Mouse (Mus musculus) stomach, embryonic 14.5 days (tissue): ENCODE measurements at regions not wholly inside any gene's neighbourhood (a gene's known extent, or its start where the extent isn't known, plus 50 kb on each side); places are given as distances from the start of the nearest gene placed in this dataset.

Experiments
- ATAC-seq: fragments of 200-750 bp; cut with Nextera tagmentation; 2 replicates; pipeline ENCODE4 v1.8.0; 2017; ENCODE audit warnings: low read depth, moderate TSS enrichment; ENCODE audit not compliant: insufficient number of reproducible peaks, insufficient read depth, low FRiP score
- H3K27ac ChIP-seq: fragments of 300-500 bp; sonication (generic); 2 replicates; pipeline ENCODE4 v1.5.1; 2014; ENCODE audit warnings: mild to moderate bottlenecking, low read length, moderate library complexity, mixed read lengths
- H3K27me3 ChIP-seq: fragments of 300-500 bp; sonication (generic); 2 replicates; pipeline ENCODE4 v1.6.1; 2014; ENCODE audit warnings: low read length, control low read depth, mixed read lengths; ENCODE audit not compliant: control insufficient read depth, insufficient read depth
- H3K36me3 ChIP-seq: fragments of 300-500 bp; sonication (generic); 2 replicates; pipeline ENCODE4 v1.6.1; 2014; ENCODE audit warnings: mild to moderate bottlenecking, control low read depth, low read length, moderate library complexity, mixed read lengths; ENCODE audit not compliant: control insufficient read depth, insufficient read depth
- H3K4me1 ChIP-seq: fragments of 300-500 bp; sonication (generic); 2 replicates; pipeline ENCODE4 v1.6.1; 2014; ENCODE audit warnings: low read length, control low read depth, mixed read lengths; ENCODE audit not compliant: control insufficient read depth, insufficient read depth
- H3K4me2 ChIP-seq: fragments of 300-500 bp; sonication (generic); replicated peaks from 2 replicates; pipeline ENCODE4 v1.6.1; 2014; ENCODE audit warnings: low read depth, low read length, control low read depth
- H3K4me3 ChIP-seq: fragments of 300-500 bp; sonication (generic); 2 replicates; pipeline ENCODE4 v1.5.1; 2014; ENCODE audit warnings: low read depth, low read length, control low read depth
- H3K9ac ChIP-seq: fragments of 300-500 bp; sonication (generic); replicated peaks from 2 replicates; pipeline ENCODE4 v1.6.1; 2014; ENCODE audit warnings: low read depth, mild to moderate bottlenecking, control low read depth, low read length, moderate library complexity, mixed read lengths
- H3K9me3 ChIP-seq: fragments of 300-500 bp; sonication (generic); 2 replicates; pipeline ENCODE4 v1.6.1; 2016; ENCODE audit warnings: low read depth, low read length, control low read depth; ENCODE audit not compliant: control insufficient read depth
- WGBS: fragments of 180-500 bp; shearing (Covaris S2); extraction: QIAGEN DNeasy Blood & Tissue Kit; methylation state at CpG from one replicate; pipeline ENCODE4 v1.1.7; 2014; 5-methylcytosine and 5-hydroxymethylcytosine counted together

- Histone ChIP-seq H3K27ac (no peak overlapping the region), H3K4me3 (no peak overlapping the region), H3K36me3 (no peaks in the 10 kb centered on the region), H3K4me1 (no peaks in the 10 kb centered on the region), H3K4me2 (no peak overlapping the region), H3K9me3 (no peaks in the 10 kb centered on the region), H3K27me3 (no peaks in the 10 kb centered on the region), H3K9ac (no peak overlapping the region)
- ATAC-seq, result no peak
- 75% methylated on average over 2 of the region's 2 CpGs for WGBS
Measured at GRCm38 (mm10) chr4:105575550-105575949, 214.1 kb upstream of the Gm12728 start.

- no peaks in the 10 kb centered on the region for H3K9me3 ChIP-seq
- H3K9ac ChIP-seq, result no peak overlapping the region
- no peak overlapping the region for H3K27ac ChIP-seq
- H3K27me3 ChIP-seq, result no peaks in the 10 kb centered on the region
- H3K36me3 ChIP-seq, result no peaks in the 10 kb centered on the region
- no peak for ATAC-seq
- 43% methylated on average over 7 of the region's 7 CpGs for WGBS
- no peak overlapping the region for H3K4me3 ChIP-seq
- H3K4me1 ChIP-seq, result no peaks in the 10 kb centered on the region
- H3K4me2 ChIP-seq, result no peak overlapping the region
Measured at GRCm38 (mm10) chr4:105580987-105581386, 208.7 kb upstream of the Gm12728 start.

- no peak overlapping the region for H3K27ac ChIP-seq
- H3K36me3 ChIP-seq, result no peaks in the 10 kb centered on the region
- H3K4me3 ChIP-seq, result no peak overlapping the region
- H3K27me3 ChIP-seq, result no peaks in the 10 kb centered on the region
- 69% methylated on average over 10 of the region's 10 CpGs for WGBS
- H3K4me2 ChIP-seq, result no peak overlapping the region
- H3K9me3 ChIP-seq, result no peaks in the 10 kb centered on the region
- H3K4me1 ChIP-seq, result no peaks in the 10 kb centered on the region
- no peak overlapping the region for H3K9ac ChIP-seq
- ATAC-seq, result no peak
Measured at GRCm38 (mm10) chr4:105584329-105584925, 205.2 kb upstream of the Gm12728 start.

GRCm38 (mm10) chr4:105603661-105604060, 186.0 kb upstream of the Gm12728 start:
- no peak overlapping the region for H3K4me3 ChIP-seq
- H3K4me2 ChIP-seq, result no peak overlapping the region
- H3K27ac ChIP-seq, result no peak overlapping the region
- H3K9me3 ChIP-seq, result no peaks in the 10 kb centered on the region
- no peak for ATAC-seq
- H3K27me3 ChIP-seq, result no peaks in the 10 kb centered on the region
- no peak overlapping the region for H3K9ac ChIP-seq
- no peaks in the 10 kb centered on the region for H3K36me3 ChIP-seq
- 61% methylated on average over 1 of the region's 1 CpGs for WGBS
- no peaks in the 10 kb centered on the region for H3K4me1 ChIP-seq

DNA sequence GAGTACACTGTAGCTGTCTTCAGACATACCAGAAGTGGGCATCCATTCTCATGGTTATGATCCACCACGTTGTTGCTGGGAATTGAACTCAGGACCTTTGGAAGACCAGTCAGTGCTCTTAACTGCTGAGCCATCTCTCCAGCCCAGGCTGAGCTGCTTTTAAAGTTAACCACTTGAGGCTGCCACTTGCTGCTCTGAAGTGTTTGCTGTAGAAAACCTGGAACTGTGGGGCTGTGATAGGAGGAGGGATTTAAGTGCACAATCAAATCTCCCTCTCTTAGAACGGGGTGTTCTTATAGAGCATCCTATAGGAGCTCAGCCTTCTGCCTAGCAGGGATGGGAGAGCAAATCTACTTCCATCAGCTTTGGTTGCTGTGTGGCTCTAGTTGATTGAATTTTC, 185.1 kb upstream of the Gm12728 start:
- Histone ChIP-seq H3K27me3 (no peaks in the 10 kb centered on the region), H3K4me2 (no peak overlapping the region), H3K27ac (no peak overlapping the region), H3K4me1 (no peaks in the 10 kb centered on the region), H3K9ac (no peak overlapping the region), H3K9me3 (no peaks in the 10 kb centered on the region), H3K36me3 (no peaks in the 10 kb centered on the region), H3K4me3 (no peak overlapping the region)
- 80% methylated on average over 2 of the region's 2 CpGs for whole genome bisulfite sequencing
- ATAC-seq, result no peak

DNA sequence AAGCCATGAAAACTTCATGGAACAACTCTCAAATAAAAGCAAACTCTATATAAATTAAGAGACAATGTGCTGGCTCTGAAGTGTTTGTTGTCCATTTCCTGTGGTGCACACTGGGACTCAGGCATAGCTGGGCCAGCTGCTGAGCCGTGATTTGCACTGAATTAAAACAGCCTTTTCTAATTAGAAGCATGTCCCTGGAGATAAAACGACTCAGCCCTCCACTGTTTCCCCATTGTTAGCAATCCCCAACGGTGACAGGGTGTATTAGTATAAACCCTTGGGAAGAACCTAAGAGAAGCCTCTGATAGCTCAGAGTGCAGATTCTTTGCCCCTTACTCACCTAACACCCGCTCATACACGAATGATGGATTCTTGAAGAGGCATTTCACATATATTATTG, 182.9 kb upstream of the Gm12728 start:
- no peak overlapping the region for H3K4me3 ChIP-seq
- WGBS, result 53% methylated on average over 5 of the region's 5 CpGs
- H3K9me3 ChIP-seq, result no peaks in the 10 kb centered on the region
- no peak overlapping the region for H3K27ac ChIP-seq
- H3K27me3 ChIP-seq, result no peaks in the 10 kb centered on the region
- no peaks in the 10 kb centered on the region for H3K4me1 ChIP-seq
- no peak for ATAC-seq
- no peak overlapping the region for H3K9ac ChIP-seq
- no peak overlapping the region for H3K4me2 ChIP-seq
- no peaks in the 10 kb centered on the region for H3K36me3 ChIP-seq

GRCm38 (mm10) chr4:105610917-105611316, 178.8 kb upstream of the Gm12728 start:
- H3K9ac ChIP-seq, result no peak overlapping the region
- H3K4me1 ChIP-seq, result no peaks in the 10 kb centered on the region
- 67% methylated on average over 6 of the region's 6 CpGs for WGBS
- no peak overlapping the region for H3K4me3 ChIP-seq
- no peaks in the 10 kb centered on the region for H3K36me3 ChIP-seq
- no peaks in the 10 kb centered on the region for H3K27me3 ChIP-seq
- no peaks in the 10 kb centered on the region for H3K9me3 ChIP-seq
- ATAC-seq, result no peak
- H3K27ac ChIP-seq, result no peak overlapping the region
- H3K4me2 ChIP-seq, result no peak overlapping the region

DNA sequence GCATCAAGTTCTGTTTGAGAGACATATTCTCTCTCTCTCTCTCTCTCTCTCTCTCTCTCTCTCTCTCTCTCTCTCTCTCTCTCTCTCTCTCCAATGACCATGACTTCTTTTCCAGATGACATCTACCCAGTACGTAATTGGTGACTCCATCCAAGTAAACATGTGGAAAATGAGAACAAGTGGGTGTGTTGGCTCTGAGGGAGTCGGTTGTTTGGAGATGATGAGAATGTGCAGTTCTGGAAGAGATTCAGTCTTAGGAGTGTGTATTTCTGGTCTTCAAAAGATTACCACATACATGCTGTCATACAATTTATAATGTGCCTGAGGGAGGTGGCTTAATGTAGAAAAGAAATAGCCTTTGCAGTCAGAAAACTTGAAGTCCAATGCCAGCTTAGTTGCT, 175.3 kb upstream of the Gm12728 start:
- Histone ChIP-seq H3K27me3 (no peaks in the 10 kb centered on the region), H3K27ac (no peak overlapping the region), H3K9me3 (no peaks in the 10 kb centered on the region), H3K36me3 (no peaks in the 10 kb centered on the region), H3K4me2 (no peak overlapping the region), H3K4me3 (no peak overlapping the region), H3K9ac (no peak overlapping the region), H3K4me1 (no peaks in the 10 kb centered on the region)
- no peak for ATAC-seq
- WGBS, result 70% methylated on average over 2 of the region's 2 CpGs
